Mouse (Mus musculus) limb, embryonic 13.5 days (tissue): ENCODE results near the gene Ttll1. TPM values are rescaled to one million over a fixed set of nuclear protein-coding genes. Genes with fewer than 3 reads are reported as not detected.

Source experiments
- ATAC-seq: fragments of 200-750 bp; cut with Nextera tagmentation; 2 replicates; pipeline ENCODE4 v1.8.0; 2017; ENCODE audit warnings: low read depth, moderate number of reproducible peaks, moderate TSS enrichment; ENCODE audit not compliant: low FRiP score
- H3K27ac ChIP-seq: fragments of 300-500 bp; sonication (generic); 2 replicates; pipeline ENCODE4 v1.5.1; 2015; ENCODE audit warnings: inconsistent platforms, mild to moderate bottlenecking, moderate library complexity
- H3K27me3 ChIP-seq: fragments of 300-500 bp; sonication (generic); 2 replicates; pipeline ENCODE4 v1.6.1; 2015; ENCODE audit warnings: mild to moderate bottlenecking, inconsistent platforms
- H3K36me3 ChIP-seq: fragments of 300-500 bp; sonication (generic); 2 replicates; pipeline ENCODE4 v1.6.1; 2015; ENCODE audit warnings: inconsistent platforms, mild to moderate bottlenecking, moderate library complexity
- H3K4me1 ChIP-seq: fragments of 300-500 bp; sonication (generic); 2 replicates; pipeline ENCODE4 v1.6.1; 2015; ENCODE audit warnings: inconsistent platforms
- H3K4me2 ChIP-seq: fragments of 300-500 bp; sonication (generic); replicated peaks from 2 replicates; pipeline ENCODE4 v1.6.1; 2015; ENCODE audit warnings: inconsistent platforms, mild to moderate bottlenecking, moderate library complexity
- H3K4me3 ChIP-seq: fragments of 300-500 bp; sonication (generic); 2 replicates; pipeline ENCODE4 v1.5.1; 2015; ENCODE audit warnings: moderate library complexity, mild to moderate bottlenecking, inconsistent platforms
- H3K9ac ChIP-seq: fragments of 300-500 bp; sonication (generic); 2 replicates; pipeline ENCODE4 v1.6.1; 2015; ENCODE audit warnings: mild to moderate bottlenecking, inconsistent platforms
- H3K9me3 ChIP-seq: fragments of 300-500 bp; sonication (generic); 2 replicates; pipeline ENCODE4 v1.6.1; 2016; ENCODE audit warnings: inconsistent platforms
- WGBS: fragments of 180-500 bp; shearing (Covaris S2); methylation state at CpG from one replicate; pipeline ENCODE4 v1.1.7; 2015; 5-methylcytosine and 5-hydroxymethylcytosine counted together
- microRNA-seq: library from miRNA; unstranded; fragments of <30 nt; microRNA quantifications from one replicate; pipeline ENCODE4, GENCODE M21; 2016
- polyA plus RNA-seq: library from polyadenylated mRNA; unstranded; fragments of >200 nt; fragmentation: Nextera tagmentation; extraction: Ambion mirVana; gene quantifications from 2 replicates; pipeline ENCODE4 v1.2.1, GENCODE M21; 2015

Ttll1 gene
- polyA plus RNA-seq, 1 experiment from 2014 or later = 23.4 TPM

GRCm38 (mm10) chr15:83445908-83446307, 64.8 kb downstream of the Ttll1 start:
- Histone ChIP-seq H3K27ac (peak overlapping the region; percentile 84), H3K4me1 (peaks cover 45% of the 10 kb centered on the region), H3K9ac (no peak overlapping the region), H3K4me2 (0 out of 2 replicates have a peak overlapping the region, but pooled peaks have one; percentile 4), H3K27me3 (no peaks in the 10 kb centered on the region), H3K4me3 (no peak overlapping the region), H3K9me3 (no peaks in the 10 kb centered on the region), H3K36me3 (peaks cover 4% of the 10 kb centered on the region; the same call in 1 of the 2 replicates)
- 64% methylated on average over 2 of the region's 2 CpGs for WGBS
- peak; percentile 28; the same call in 1 of the 2 replicates for ATAC-seq

DNA sequence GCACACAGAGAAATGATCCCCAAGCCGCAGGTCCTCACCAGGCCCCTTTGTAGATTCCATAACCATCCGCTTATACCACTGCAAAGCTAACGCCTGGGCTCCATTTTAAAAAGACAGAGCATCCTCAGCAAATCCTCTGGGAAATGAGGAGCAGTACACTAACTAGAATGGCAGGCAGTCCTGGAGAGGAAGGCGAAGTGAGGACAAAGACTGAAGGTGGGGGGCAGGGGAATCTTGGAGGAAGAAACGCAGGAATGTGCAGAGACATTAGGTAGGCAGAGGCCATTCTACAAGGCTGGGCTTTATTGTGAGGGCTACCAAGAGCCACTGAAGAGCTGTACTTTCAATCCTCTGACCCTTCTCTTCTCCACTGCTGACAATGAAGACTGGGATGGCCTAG, 65.3 kb downstream of the Ttll1 start:
- Histone ChIP-seq H3K4me2 (0 out of 2 replicates have a peak overlapping the region, but pooled peaks have one; percentile 4), H3K36me3 (no peaks in the 10 kb centered on the region; the same call in 1 of the 2 replicates), H3K9ac (no peak overlapping the region), H3K27ac (peak overlapping the region; percentile 84), H3K9me3 (no peaks in the 10 kb centered on the region), H3K4me1 (peaks cover 45% of the 10 kb centered on the region), H3K27me3 (no peaks in the 10 kb centered on the region), H3K4me3 (no peak overlapping the region)
- ATAC-seq = no peak
- WGBS = 80% methylated on average over 5 of the region's 5 CpGs

DNA sequence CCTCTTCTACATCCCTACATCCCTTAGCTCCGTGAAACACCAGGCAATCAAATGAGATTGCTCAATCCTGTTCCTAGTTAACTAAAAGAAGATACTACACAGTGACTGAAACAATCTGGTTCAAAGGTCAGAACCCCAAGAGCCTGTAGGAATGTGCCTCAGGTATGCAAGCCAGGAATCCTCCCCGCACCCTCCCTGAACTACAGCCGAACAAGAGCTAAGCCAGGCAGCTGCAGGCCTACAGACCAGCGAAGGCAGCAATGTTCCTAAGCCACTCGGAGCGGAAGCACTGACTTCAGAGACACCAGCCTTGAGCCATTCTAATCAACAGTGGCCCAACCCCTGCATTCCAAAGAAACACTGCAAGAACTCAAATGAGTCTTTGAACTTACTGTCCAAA, 66.3 kb downstream of the Ttll1 start:
- Histone ChIP-seq H3K27ac (no peak overlapping the region), H3K27me3 (no peaks in the 10 kb centered on the region), H3K4me1 (peaks cover 45% of the 10 kb centered on the region), H3K4me3 (no peak overlapping the region), H3K4me2 (no peak overlapping the region), H3K36me3 (no peaks in the 10 kb centered on the region), H3K9me3 (no peaks in the 10 kb centered on the region), H3K9ac (no peak overlapping the region)
- WGBS = 56% methylated on average over 6 of the region's 6 CpGs
- no peak for ATAC-seq

GRCm38 (mm10) chr15:83442495-83443037, 68.1 kb downstream of the Ttll1 start:
- peaks cover 32% of the 10 kb centered on the region for H3K4me1 ChIP-seq
- H3K4me3 ChIP-seq = no peak overlapping the region
- no peaks in the 10 kb centered on the region for H3K9me3 ChIP-seq
- H3K4me2 ChIP-seq = no peak overlapping the region
- no peak for ATAC-seq
- WGBS = 90% methylated on average over 4 of the region's 4 CpGs
- no peaks in the 10 kb centered on the region for H3K27me3 ChIP-seq
- no peak overlapping the region for H3K27ac ChIP-seq
- no peaks in the 10 kb centered on the region for H3K36me3 ChIP-seq
- no peak overlapping the region for H3K9ac ChIP-seq

GRCm38 (mm10) chr15:83440726-83441125, 70.0 kb downstream of the Ttll1 start:
- H3K9ac ChIP-seq = no peak overlapping the region
- H3K4me3 ChIP-seq = no peak overlapping the region
- H3K4me1 ChIP-seq = peaks cover 19% of the 10 kb centered on the region
- H3K27ac ChIP-seq = no peak overlapping the region
- no peak for ATAC-seq
- WGBS = 55% methylated on average over 5 of the region's 5 CpGs
- no peaks in the 10 kb centered on the region for H3K27me3 ChIP-seq
- H3K4me2 ChIP-seq = no peak overlapping the region
- H3K36me3 ChIP-seq = no peaks in the 10 kb centered on the region
- H3K9me3 ChIP-seq = no peaks in the 10 kb centered on the region

- no peak for ATAC-seq
- no peak overlapping the region for H3K9ac ChIP-seq
- H3K27me3 ChIP-seq = no peaks in the 10 kb centered on the region
- 94% methylated on average over 9 of the region's 9 CpGs for WGBS
- no peaks in the 10 kb centered on the region for H3K36me3 ChIP-seq
- no peak overlapping the region for H3K27ac ChIP-seq
- no peaks in the 10 kb centered on the region for H3K9me3 ChIP-seq
- no peak overlapping the region for H3K4me3 ChIP-seq
- no peak overlapping the region for H3K4me2 ChIP-seq
- H3K4me1 ChIP-seq = peaks cover 41% of the 10 kb centered on the region
These were observed 74.2 kb downstream of the Ttll1 start for GRCm38 (mm10) chr15:83436541-83436940.

DNA sequence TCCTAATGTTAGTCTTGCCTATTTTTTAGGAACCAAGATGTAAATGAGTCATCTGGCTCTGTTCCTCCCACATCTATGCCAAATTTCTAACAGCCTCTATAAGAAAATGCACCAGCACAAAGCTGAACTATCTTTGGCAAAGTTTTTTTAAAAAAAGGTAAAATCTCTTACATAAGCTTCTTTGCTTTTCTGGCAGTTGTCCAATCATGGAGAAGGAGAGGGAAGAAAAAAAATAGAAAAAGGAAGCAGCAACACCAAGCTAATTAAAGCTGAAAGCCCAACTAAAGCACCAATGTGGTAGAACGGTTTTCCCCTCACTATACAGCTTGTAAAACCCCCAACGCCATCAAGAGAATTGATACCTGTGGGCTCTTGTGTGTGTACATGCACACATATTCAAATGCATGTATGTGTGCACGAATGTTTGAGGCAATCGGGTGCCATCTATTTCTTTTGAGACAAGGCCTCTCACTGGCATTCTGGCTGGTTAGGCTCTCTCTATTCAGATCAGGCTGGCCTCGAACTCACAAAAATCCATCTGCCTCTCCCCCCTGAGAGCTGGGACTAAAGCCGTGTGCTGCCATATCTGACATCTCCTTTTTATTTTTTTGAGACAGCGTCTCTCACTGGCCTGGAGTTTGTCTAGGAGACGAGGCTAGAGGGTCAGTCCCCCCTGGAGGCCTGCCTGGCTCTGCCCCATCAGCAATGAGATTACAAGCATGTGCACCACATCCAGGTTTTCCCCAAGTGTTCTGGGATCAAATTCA, 75.2 kb downstream of the Ttll1 start:
- H3K36me3 ChIP-seq = no peaks in the 10 kb centered on the region
- no peak overlapping the region for H3K4me2 ChIP-seq
- H3K27me3 ChIP-seq = no peaks in the 10 kb centered on the region
- H3K4me1 ChIP-seq = peaks cover 41% of the 10 kb centered on the region
- ATAC-seq = no peak
- WGBS = 66% methylated on average over 8 of the region's 8 CpGs
- no peak overlapping the region for H3K4me3 ChIP-seq
- no peak overlapping the region for H3K9ac ChIP-seq
- H3K9me3 ChIP-seq = no peaks in the 10 kb centered on the region
- H3K27ac ChIP-seq = no peak overlapping the region; the same call in 1 of the 2 replicates

DNA sequence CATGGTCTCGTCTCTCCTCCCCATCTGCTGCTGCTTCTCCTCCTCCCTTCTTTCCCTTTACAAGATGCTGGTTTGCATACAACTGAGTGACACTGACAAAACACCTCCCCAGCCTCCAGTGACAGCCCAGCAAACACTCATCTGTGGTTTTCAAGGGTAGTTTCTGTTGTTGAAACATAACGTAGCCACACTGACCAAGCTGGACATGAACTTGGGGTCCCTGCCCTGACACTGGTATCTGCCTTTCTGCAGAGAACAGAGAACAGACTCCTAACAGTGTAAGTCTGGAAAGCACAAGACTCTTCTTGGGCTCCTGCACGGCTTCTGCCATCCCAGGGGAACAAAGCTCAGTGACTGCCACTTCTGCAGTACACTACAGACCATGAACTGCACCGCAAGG, 76.0 kb downstream of the Ttll1 start:
- ATAC-seq = no peak
- Histone ChIP-seq H3K27ac (no peak overlapping the region), H3K9ac (no peak overlapping the region), H3K4me3 (no peak overlapping the region), H3K4me1 (peaks cover 42% of the 10 kb centered on the region), H3K36me3 (no peaks in the 10 kb centered on the region), H3K4me2 (no peak overlapping the region), H3K27me3 (no peaks in the 10 kb centered on the region), H3K9me3 (no peaks in the 10 kb centered on the region)
- 80% methylated on average over 4 of the region's 4 CpGs for WGBS

Small RNA genes within 50 kb of the gene (microRNA-seq; reads per million reads assigned to microRNA genes)
- gene Gm24575 = not detected

Other genes with a start within 250 kb of the Ttll1 start
- 52.8 and 52.9 TPM in 2 replicates for gene Arfgap3, start 160.6 kb downstream of the Ttll1 start, polyA plus RNA-seq
- 51.8 and 53.3 TPM in 2 replicates for gene Pacsin2, start 46.3 kb downstream of the Ttll1 start, polyA plus RNA-seq
- gene Bik, start 16.0 kb upstream of the Ttll1 start, polyA plus RNA-seq = 3.5 and 3.7 TPM in 2 replicates
- gene Tspo, start 52.7 kb upstream of the Ttll1 start, polyA plus RNA-seq = 40.4 and 41.9 TPM in 2 replicates
- 39.4 and 41.6 TPM in 2 replicates for gene Mcat, start 52.9 kb upstream of the Ttll1 start, polyA plus RNA-seq
- gene Ttll12, start 84.3 kb upstream of the Ttll1 start, polyA plus RNA-seq = 39.7 and 43.4 TPM in 2 replicates
- gene Scube1, start 214.1 kb upstream of the Ttll1 start, polyA plus RNA-seq = 18.5 and 22.0 TPM in 2 replicates